Mouse (Mus musculus) heart, embryonic 16.5 days (tissue): ENCODE results near the gene Armh1. TPM values are rescaled to one million over a fixed set of nuclear protein-coding genes. Genes with fewer than 3 reads are reported as not detected.
A peak's percentile ranks its signal among the peaks of the same experiment; 100 is the strongest.

Source experiments
- ATAC-seq: fragments of 200-750 bp; cut with Nextera tagmentation; replicated peaks from 2 replicates; pipeline ENCODE4 v1.8.0; 2017; ENCODE audit warnings: moderate number of reproducible peaks; ENCODE audit not compliant: insufficient read depth, low FRiP score; ENCODE audit errors: extremely low read depth
- H3K27ac ChIP-seq: fragments of 300-500 bp; sonication (generic); 2 replicates; pipeline ENCODE4 v1.5.1; 2014; ENCODE audit warnings: mild to moderate bottlenecking, low read length, control low read depth, moderate library complexity
- H3K27me3 ChIP-seq: fragments of 300-500 bp; sonication (generic); 2 replicates; pipeline ENCODE4 v1.6.1; 2014; ENCODE audit warnings: low read length, mixed read lengths; ENCODE audit not compliant: control insufficient read depth, insufficient read depth
- H3K36me3 ChIP-seq: fragments of 300-500 bp; sonication (generic); 2 replicates; pipeline ENCODE4 v1.6.1; 2014; ENCODE audit not compliant: control insufficient read depth, insufficient read depth
- H3K4me1 ChIP-seq: fragments of 300-500 bp; sonication (generic); 2 replicates; pipeline ENCODE4 v1.6.1; 2014; ENCODE audit warnings: low read length, mixed read lengths; ENCODE audit not compliant: control insufficient read depth, insufficient read depth
- H3K4me2 ChIP-seq: fragments of 300-500 bp; sonication (generic); 2 replicates; pipeline ENCODE4 v1.6.1; 2014; ENCODE audit warnings: low read depth, mild to moderate bottlenecking, control low read depth, low read length
- H3K4me3 ChIP-seq: fragments of 300-500 bp; sonication (generic); 2 replicates; pipeline ENCODE4 v1.5.1; 2014; ENCODE audit warnings: mild to moderate bottlenecking, control low read depth, low read length
- H3K9ac ChIP-seq: fragments of 300-500 bp; sonication (generic); 2 replicates; pipeline ENCODE4 v1.6.1; 2014; ENCODE audit warnings: low read length, control low read depth
- H3K9me3 ChIP-seq: fragments of 300-500 bp; sonication (generic); replicated peaks from 2 replicates; pipeline ENCODE4 v1.6.1; 2016; ENCODE audit warnings: low read length; ENCODE audit not compliant: control insufficient read depth
- WGBS: fragments of 180-500 bp; shearing (Covaris S2); extraction: QIAGEN DNeasy Blood & Tissue Kit; methylation state at CpG from one replicate; pipeline ENCODE4 v1.1.7; 2014; 5-methylcytosine and 5-hydroxymethylcytosine counted together
- polyA plus RNA-seq: library from polyadenylated mRNA; unstranded; fragments of >200 nt; fragmentation: Nextera tagmentation; extraction: Ambion mirVana; gene quantifications from 2 replicates; pipeline ENCODE4 v1.2.1, GENCODE M21; 2015

Armh1 gene
- polyA plus RNA-seq, 1 experiment from 2014 or later: 0.85 TPM

GRCm38 (mm10) chr4:117218517-117219219 lies 33.3 kb downstream of the Armh1 start:
- no peaks in the 10 kb centered on the region for H3K9me3 ChIP-seq
- no peaks in the 10 kb centered on the region for H3K27me3 ChIP-seq
- no peak for ATAC-seq
- peak overlapping the region; percentile 20 for H3K4me2 ChIP-seq
- H3K27ac ChIP-seq: no peak overlapping the region; the same call in 1 of the 2 replicates
- no peak overlapping the region for H3K4me3 ChIP-seq
- no peaks in the 10 kb centered on the region for H3K36me3 ChIP-seq
- peaks cover 2% of the 10 kb centered on the region; the same call in 1 of the 2 replicates for H3K4me1 ChIP-seq
- WGBS: 30% methylated on average over 10 of the region's 10 CpGs
- no peak overlapping the region for H3K9ac ChIP-seq

GRCm38 (mm10) chr4:117217029-117217428 lies 34.9 kb downstream of the Armh1 start:
- no peak for ATAC-seq
- no peaks in the 10 kb centered on the region for H3K27me3 ChIP-seq
- H3K4me1 ChIP-seq: peaks cover 2% of the 10 kb centered on the region; the same call in 1 of the 2 replicates
- no peak overlapping the region for H3K4me3 ChIP-seq
- no peaks in the 10 kb centered on the region for H3K9me3 ChIP-seq
- no peaks in the 10 kb centered on the region for H3K36me3 ChIP-seq
- 63% methylated on average over 5 of the region's 5 CpGs for WGBS
- H3K9ac ChIP-seq: no peak overlapping the region
- H3K27ac ChIP-seq: no peak overlapping the region
- H3K4me2 ChIP-seq: no peak overlapping the region

GRCm38 (mm10) chr4:117214250-117214649 lies 37.7 kb downstream of the Armh1 start:
- H3K27ac ChIP-seq: no peak overlapping the region
- WGBS: 78% methylated on average over 6 of the region's 6 CpGs
- H3K36me3 ChIP-seq: no peaks in the 10 kb centered on the region
- no peaks in the 10 kb centered on the region for H3K27me3 ChIP-seq
- H3K9me3 ChIP-seq: no peaks in the 10 kb centered on the region
- peaks cover 2% of the 10 kb centered on the region; the same call in 1 of the 2 replicates for H3K4me1 ChIP-seq
- no peak overlapping the region for H3K4me2 ChIP-seq
- no peak overlapping the region for H3K9ac ChIP-seq
- no peak overlapping the region for H3K4me3 ChIP-seq
- no peak for ATAC-seq

GRCm38 (mm10) chr4:117210147-117211074 lies 41.5 kb downstream of the Armh1 start:
- Histone ChIP-seq H3K4me3 (peak overlapping the region; percentile 17), H3K9ac (peak overlapping the region; percentile 33; the same call in 1 of the 2 replicates), H3K4me1 (no peaks in the 10 kb centered on the region), H3K27me3 (no peaks in the 10 kb centered on the region), H3K4me2 (peak overlapping the region; percentile 24; the same call in 1 of the 2 replicates), H3K27ac (no peak overlapping the region), H3K9me3 (no peaks in the 10 kb centered on the region), H3K36me3 (no peaks in the 10 kb centered on the region)
- peak; percentile 67; the same call in 1 of the 2 replicates for ATAC-seq
- WGBS: 8% methylated on average over 20 of the region's 20 CpGs

GRCm38 (mm10) chr4:117209592-117209991 lies 42.3 kb downstream of the Armh1 start:
- 78% methylated on average over 6 of the region's 6 CpGs for WGBS
- no peaks in the 10 kb centered on the region for H3K36me3 ChIP-seq
- H3K27ac ChIP-seq: no peak overlapping the region
- no peaks in the 10 kb centered on the region for H3K9me3 ChIP-seq
- H3K4me3 ChIP-seq: no peak overlapping the region
- ATAC-seq: no peak
- no peak overlapping the region for H3K4me2 ChIP-seq
- no peak overlapping the region for H3K9ac ChIP-seq
- H3K4me1 ChIP-seq: no peaks in the 10 kb centered on the region
- no peaks in the 10 kb centered on the region for H3K27me3 ChIP-seq

GRCm38 (mm10) chr4:117202992-117203354 lies 49.0 kb downstream of the Armh1 start:
- no peak overlapping the region; the same call in 1 of the 2 replicates for H3K4me2 ChIP-seq
- H3K9ac ChIP-seq: no peak overlapping the region; the same call in 1 of the 2 replicates
- H3K9me3 ChIP-seq: no peaks in the 10 kb centered on the region
- no peak for ATAC-seq
- 61% methylated on average over 4 of the region's 4 CpGs for WGBS
- H3K27me3 ChIP-seq: no peaks in the 10 kb centered on the region
- H3K4me1 ChIP-seq: no peaks in the 10 kb centered on the region
- H3K36me3 ChIP-seq: no peaks in the 10 kb centered on the region
- no peak overlapping the region for H3K4me3 ChIP-seq
- H3K27ac ChIP-seq: peak overlapping the region; percentile 74

- peak overlapping the region; percentile 74 for H3K27ac ChIP-seq
- peak; percentile 69 for ATAC-seq
- no peaks in the 10 kb centered on the region for H3K4me1 ChIP-seq
- H3K27me3 ChIP-seq: no peaks in the 10 kb centered on the region
- no peaks in the 10 kb centered on the region for H3K36me3 ChIP-seq
- H3K9me3 ChIP-seq: no peaks in the 10 kb centered on the region
- H3K4me2 ChIP-seq: peak overlapping the region; percentile 73
- H3K9ac ChIP-seq: peak overlapping the region; percentile 71
- H3K4me3 ChIP-seq: peak overlapping the region; percentile 46
- 2% methylated on average over 25 of the region's 25 CpGs for WGBS
Measured at GRCm38 (mm10) chr4:117202046-117202991, 49.6 kb downstream of the Armh1 start.

- no peaks in the 10 kb centered on the region for H3K4me1 ChIP-seq
- no peaks in the 10 kb centered on the region for H3K27me3 ChIP-seq
- H3K9ac ChIP-seq: no peak overlapping the region
- no peak overlapping the region for H3K4me2 ChIP-seq
- ATAC-seq: no peak
- no peak overlapping the region for H3K4me3 ChIP-seq
- H3K9me3 ChIP-seq: no peaks in the 10 kb centered on the region
- no peaks in the 10 kb centered on the region for H3K36me3 ChIP-seq
- H3K27ac ChIP-seq: no peak overlapping the region
- WGBS: 94% methylated on average over 14 of the region's 14 CpGs
Measured at GRCm38 (mm10) chr4:117191804-117192203, 60.1 kb downstream of the Armh1 start.
